Mouse (Mus musculus): ENCODE data around the gene BC005537. TPM values are rescaled to one million over a fixed set of nuclear protein-coding genes. Genes with fewer than 3 reads are reported as not detected.

BC005537 gene
- polyA plus RNA-seq, 1 experiment: 115 TPM

DNA sequence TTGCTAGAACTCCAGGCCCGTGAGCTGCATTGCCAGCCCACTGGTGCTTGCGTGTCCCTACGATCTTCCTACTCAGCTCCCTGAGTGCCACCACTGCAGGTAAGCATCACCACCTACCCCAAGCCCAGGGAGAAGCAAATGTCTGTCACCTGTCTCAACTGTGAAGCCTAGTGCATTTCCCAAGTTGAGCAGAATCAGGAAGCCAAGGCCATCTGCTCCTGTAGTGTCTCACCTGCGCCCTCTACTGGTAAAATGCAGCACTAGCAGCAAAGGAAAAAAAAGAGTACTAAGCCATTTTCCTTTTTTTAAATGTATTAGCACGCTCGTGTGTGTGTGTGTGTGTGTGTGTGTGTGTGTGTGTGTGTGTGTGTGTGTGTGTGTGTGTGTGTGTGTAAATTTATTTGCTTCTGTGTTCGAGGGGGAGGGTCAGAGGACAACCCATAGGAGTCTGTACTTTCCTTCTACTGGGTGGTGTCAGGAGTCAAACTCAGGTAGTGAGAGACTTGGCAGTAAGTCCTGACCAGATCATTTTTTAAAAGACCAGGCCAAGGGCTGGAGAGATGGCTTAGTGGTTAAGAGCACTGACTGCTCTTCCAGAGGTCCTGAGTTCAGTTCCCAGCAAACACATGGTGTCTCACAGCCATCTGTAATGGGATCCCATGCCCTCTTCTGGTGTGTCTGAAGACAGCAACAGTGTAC lies 25.2 kb upstream of the BC005537 start:
- Histone ChIP-seq H3K27ac (ENCODE audit: insufficient read depth, low read length) (no peak overlapping the region), H3K4me1 (ENCODE audit: control insufficient read depth, insufficient read depth, low read length) (no peaks in the 10 kb centered on the region), H3K4me3 (ENCODE audit: insufficient read depth, low read length) (no peak overlapping the region)
- TF ChIP-seq POLR2A (IDR thresholded peaks at IDR 0.05; ENCODE audit: extremely low read depth, insufficient read depth, low read length) (no peak), CTCF (IDR thresholded peaks at IDR 0.05; ENCODE audit: extremely low read depth, insufficient read depth, low read length) (peak; percentile 89)

- TF ChIP-seq CTCF (IDR thresholded peaks at IDR 0.05; ENCODE audit: extremely low read depth, insufficient read depth, low read length) (no peak), POLR2A (IDR thresholded peaks at IDR 0.05; ENCODE audit: extremely low read depth, insufficient read depth, low read length) (no peak)
- H3K4me3 ChIP-seq (ENCODE audit: insufficient read depth, low read length): no peak overlapping the region
- H3K27ac ChIP-seq (ENCODE audit: insufficient read depth, low read length): no peak overlapping the region
- H3K4me1 ChIP-seq (ENCODE audit: control insufficient read depth, insufficient read depth, low read length): no peaks in the 10 kb centered on the region
Measured at GRCm38 (mm10) chr13:24778026-24778425, 23.4 kb upstream of the BC005537 start.

GRCm38 (mm10) chr13:24778706-24779380 lies 22.6 kb upstream of the BC005537 start:
- Histone ChIP-seq H3K4me1 (ENCODE audit: control insufficient read depth, insufficient read depth, low read length) (no peaks in the 10 kb centered on the region), H3K27ac (ENCODE audit: insufficient read depth, low read length) (no peak overlapping the region), H3K4me3 (ENCODE audit: insufficient read depth, low read length) (no peak overlapping the region)
- TF ChIP-seq POLR2A (IDR thresholded peaks at IDR 0.05; ENCODE audit: extremely low read depth, insufficient read depth, low read length) (no peak), CTCF (IDR thresholded peaks at IDR 0.05; ENCODE audit: extremely low read depth, insufficient read depth, low read length) (no peak)

DNA sequence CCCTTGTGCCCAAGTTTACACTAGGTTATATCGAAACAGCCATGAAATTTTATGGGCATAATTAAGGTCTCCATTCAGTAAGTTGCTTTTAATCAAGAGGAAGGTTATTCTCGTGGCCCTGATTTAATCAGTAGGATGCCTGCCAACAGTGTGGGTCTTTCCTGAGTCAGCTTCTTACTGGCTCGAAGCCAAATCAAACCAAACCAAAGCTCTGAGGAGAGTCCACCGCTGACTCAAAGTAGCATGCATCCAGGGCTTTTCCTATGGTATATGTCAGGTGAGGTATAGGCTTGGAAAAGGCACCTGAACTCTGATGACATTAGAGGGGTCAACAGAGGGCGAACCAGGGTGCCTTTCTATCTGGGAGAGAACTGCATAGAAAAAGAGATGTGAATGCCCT lies 19.5 kb upstream of the BC005537 start:
- TF ChIP-seq CTCF (IDR thresholded peaks at IDR 0.05; ENCODE audit: extremely low read depth, insufficient read depth, low read length) (no peak), POLR2A (IDR thresholded peaks at IDR 0.05; ENCODE audit: extremely low read depth, insufficient read depth, low read length) (no peak)
- H3K4me3 ChIP-seq (ENCODE audit: insufficient read depth, low read length): no peak overlapping the region
- no peak overlapping the region for H3K27ac ChIP-seq (ENCODE audit: insufficient read depth, low read length)
- no peaks in the 10 kb centered on the region for H3K4me1 ChIP-seq (ENCODE audit: control insufficient read depth, insufficient read depth, low read length)

GRCm38 (mm10) chr13:24786014-24786490 lies 15.4 kb upstream of the BC005537 start:
- no peak overlapping the region for H3K27ac ChIP-seq (ENCODE audit: insufficient read depth, low read length)
- TF ChIP-seq CTCF (IDR thresholded peaks at IDR 0.05; ENCODE audit: extremely low read depth, insufficient read depth, low read length) (no peak), POLR2A (IDR thresholded peaks at IDR 0.05; ENCODE audit: extremely low read depth, insufficient read depth, low read length) (no peak)
- H3K4me3 ChIP-seq (ENCODE audit: insufficient read depth, low read length): no peak overlapping the region
- H3K4me1 ChIP-seq (ENCODE audit: control insufficient read depth, insufficient read depth, low read length): peaks cover 2% of the 10 kb centered on the region; the same call in 1 of the 2 replicates

DNA sequence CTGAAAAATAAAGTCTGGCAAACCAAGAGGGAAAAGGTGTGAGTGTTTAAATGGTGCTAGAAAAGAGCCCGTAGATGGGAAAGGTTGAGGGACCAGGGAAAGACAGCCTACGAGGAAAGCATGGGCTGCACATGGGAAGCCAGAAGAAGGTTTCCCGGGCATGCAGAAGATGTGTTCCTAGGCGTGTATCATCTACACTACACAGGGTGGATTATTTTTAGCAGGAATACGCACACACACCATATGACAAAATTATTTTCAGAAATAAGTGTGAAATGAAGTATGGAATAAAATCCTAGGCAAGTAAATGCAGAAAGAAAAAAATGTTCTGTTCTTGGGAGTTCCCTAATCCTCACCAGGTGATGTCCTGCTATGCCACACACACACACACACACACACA lies 14.0 kb upstream of the BC005537 start:
- Histone ChIP-seq H3K4me1 (ENCODE audit: control insufficient read depth, insufficient read depth, low read length) (peaks cover 4% of the 10 kb centered on the region; the same call in 1 of the 2 replicates), H3K27ac (ENCODE audit: insufficient read depth, low read length) (no peak overlapping the region), H3K4me3 (ENCODE audit: insufficient read depth, low read length) (no peak overlapping the region)
- TF ChIP-seq CTCF (IDR thresholded peaks at IDR 0.05; ENCODE audit: extremely low read depth, insufficient read depth, low read length) (no peak), POLR2A (IDR thresholded peaks at IDR 0.05; ENCODE audit: extremely low read depth, insufficient read depth, low read length) (no peak)

GRCm38 (mm10) chr13:24791349-24791748 lies 10.1 kb upstream of the BC005537 start:
- Histone ChIP-seq H3K4me3 (ENCODE audit: insufficient read depth, low read length) (no peak overlapping the region), H3K27ac (ENCODE audit: insufficient read depth, low read length) (no peak overlapping the region), H3K4me1 (ENCODE audit: control insufficient read depth, insufficient read depth, low read length) (peaks cover 4% of the 10 kb centered on the region; the same call in 1 of the 2 replicates)
- no peak for TF ChIP-seq POLR2A (IDR thresholded peaks at IDR 0.05; ENCODE audit: extremely low read depth, insufficient read depth, low read length)
- no peak for TF ChIP-seq CTCF (IDR thresholded peaks at IDR 0.05; ENCODE audit: extremely low read depth, insufficient read depth, low read length)

- no peak overlapping the region for H3K27ac ChIP-seq (ENCODE audit: insufficient read depth, low read length)
- no peak overlapping the region for H3K4me3 ChIP-seq (ENCODE audit: insufficient read depth, low read length)
- H3K4me1 ChIP-seq (ENCODE audit: control insufficient read depth, insufficient read depth, low read length): peaks cover 4% of the 10 kb centered on the region; the same call in 1 of the 2 replicates
- TF ChIP-seq CTCF (IDR thresholded peaks at IDR 0.05; ENCODE audit: extremely low read depth, insufficient read depth, low read length) (no peak), POLR2A (IDR thresholded peaks at IDR 0.05; ENCODE audit: extremely low read depth, insufficient read depth, low read length) (no peak)
Measured at GRCm38 (mm10) chr13:24792411-24793045, 8.9 kb upstream of the BC005537 start.

DNA sequence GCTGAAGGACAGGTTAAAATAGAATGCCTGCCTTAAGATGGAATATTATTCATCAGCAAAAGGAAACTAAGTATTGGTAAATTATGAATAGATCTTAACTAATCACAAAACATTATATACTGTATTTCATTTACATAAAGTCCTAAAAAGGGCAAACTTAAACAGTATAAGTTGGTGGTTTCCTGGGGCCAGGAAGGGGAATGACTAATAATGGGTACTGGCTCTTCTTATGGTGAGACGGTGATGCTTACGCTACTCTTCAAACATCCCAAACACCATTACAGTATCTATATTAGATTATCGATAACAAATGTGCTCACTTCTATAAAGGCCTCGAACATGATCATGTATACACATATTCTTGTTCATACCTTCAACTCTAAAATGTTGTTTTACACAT lies 2.8 kb upstream of the BC005537 start:
- Histone ChIP-seq H3K4me3 (ENCODE audit: insufficient read depth, low read length) (no peak overlapping the region), H3K4me1 (ENCODE audit: control insufficient read depth, insufficient read depth, low read length) (peaks cover 3% of the 10 kb centered on the region; the same call in 1 of the 2 replicates), H3K27ac (ENCODE audit: insufficient read depth, low read length) (no peak overlapping the region)
- no peak for TF ChIP-seq CTCF (IDR thresholded peaks at IDR 0.05; ENCODE audit: extremely low read depth, insufficient read depth, low read length)
- TF ChIP-seq POLR2A (IDR thresholded peaks at IDR 0.05; ENCODE audit: extremely low read depth, insufficient read depth, low read length): no peak
